Mouse (Mus musculus): ENCODE measurements around the gene Ak6.

Gene Ak6

GRCm38 (mm10) chr13:100650550-100651438 is at the start of gene Ak6, which contains the start of gene Rad17:
Ak6 (plus strand) TSS chr13:100650979.
Rad17 (minus strand) TSS chr13:100651051.
- in situ Hi-C loops (cut with MboI, MseI) = no loop called here

GRCm38 (mm10) chr13:100601034-100601433 is 49.7 kb upstream of the Ak6 start:
- in situ Hi-C loops (cut with MboI, MseI) = no loop called here

- in situ Hi-C loops (cut with MboI, MseI) = no loop called here
Measured at GRCm38 (mm10) chr13:100602239-100602902, 48.4 kb upstream of the Ak6 start.

GRCm38 (mm10) chr13:100603031-100603737 is 47.6 kb upstream of the Ak6 start:
- in situ Hi-C loops (cut with MboI, MseI) = no loop called here

- in situ Hi-C loops (cut with MboI, MseI) = no loop called here
Measured at GRCm38 (mm10) chr13:100603738-100604095, 47.1 kb upstream of the Ak6 start.

DNA sequence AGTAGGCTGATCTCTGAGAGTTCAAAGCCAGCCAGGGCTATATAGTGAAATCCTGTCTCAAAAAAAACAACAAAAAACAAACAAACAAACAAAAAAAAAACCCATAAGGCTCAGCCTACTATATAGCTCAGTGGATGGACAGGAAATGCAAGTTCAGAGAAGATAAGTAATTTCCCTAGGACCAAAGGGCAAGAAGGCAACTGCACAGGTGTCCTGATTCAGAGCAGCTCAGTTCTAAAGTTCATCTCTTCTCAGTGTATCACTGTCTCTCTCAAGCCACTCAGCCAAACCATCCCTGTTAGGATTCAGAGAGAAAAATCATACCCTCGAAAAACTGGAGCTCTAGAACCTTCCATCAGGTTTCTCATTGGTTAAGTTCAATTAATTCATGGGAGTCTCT is 44.9 kb upstream of the Ak6 start:
- in situ Hi-C loops (cut with MboI, MseI) = no loop called here

DNA sequence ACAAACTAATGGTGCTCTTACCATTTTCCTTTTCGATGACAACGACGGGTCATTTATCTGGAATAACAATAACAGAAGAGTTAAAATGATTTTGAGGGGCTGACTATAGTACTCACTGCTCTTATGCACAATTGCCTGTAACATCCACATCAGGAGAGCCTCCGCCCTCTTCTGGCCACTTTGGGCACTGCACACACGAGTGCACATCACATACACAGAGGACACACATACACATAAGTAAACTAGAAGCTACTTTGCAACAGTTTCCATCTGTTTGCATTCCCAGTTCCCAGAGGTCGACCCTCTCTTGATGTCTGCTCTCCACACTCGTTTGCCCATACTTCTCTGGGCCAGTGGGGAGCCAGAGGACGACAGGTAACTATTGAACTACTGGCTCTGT is 43.0 kb upstream of the Ak6 start:
- in situ Hi-C loops (cut with MboI, MseI) = no loop called here

- in situ Hi-C loops (cut with MboI, MseI) = no loop called here
Measured at GRCm38 (mm10) chr13:100611266-100611665, 39.5 kb upstream of the Ak6 start.

DNA sequence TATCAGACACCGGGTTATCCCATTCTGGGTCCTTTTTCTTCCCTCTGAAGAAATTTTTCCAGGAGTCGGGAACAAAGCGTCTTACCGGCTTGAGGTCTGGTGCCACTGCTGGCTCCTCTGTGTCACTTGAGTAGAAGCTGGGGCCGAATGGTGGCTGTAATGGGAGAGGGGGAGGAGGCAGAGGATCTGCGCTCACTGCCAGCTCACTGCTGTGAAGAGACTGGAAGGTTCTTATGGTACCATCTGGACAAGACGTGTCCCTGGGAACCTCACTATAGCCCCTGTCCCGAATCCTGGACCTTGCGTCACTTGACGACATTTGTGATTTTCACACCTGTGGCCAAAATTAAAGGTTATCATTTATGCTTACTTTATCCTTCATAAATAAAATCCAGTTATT is 38.5 kb upstream of the Ak6 start:
- in situ Hi-C loops (cut with MboI, MseI) = no loop called here

GRCm38 (mm10) chr13:100612903-100613302 is 37.9 kb upstream of the Ak6 start:
- in situ Hi-C loops (cut with MboI, MseI) = no loop called here

- in situ Hi-C loops (cut with MboI, MseI) = no loop called here
Measured at GRCm38 (mm10) chr13:100616181-100617087, 34.3 kb upstream of the Ak6 start, which contains the start of gene Marveld2. Marveld2 (minus strand) TSS chr13:100616971.

- in situ Hi-C loops (cut with MboI, MseI) = no loop called here
Measured at GRCm38 (mm10) chr13:100617583-100617982, 33.2 kb upstream of the Ak6 start.

DNA sequence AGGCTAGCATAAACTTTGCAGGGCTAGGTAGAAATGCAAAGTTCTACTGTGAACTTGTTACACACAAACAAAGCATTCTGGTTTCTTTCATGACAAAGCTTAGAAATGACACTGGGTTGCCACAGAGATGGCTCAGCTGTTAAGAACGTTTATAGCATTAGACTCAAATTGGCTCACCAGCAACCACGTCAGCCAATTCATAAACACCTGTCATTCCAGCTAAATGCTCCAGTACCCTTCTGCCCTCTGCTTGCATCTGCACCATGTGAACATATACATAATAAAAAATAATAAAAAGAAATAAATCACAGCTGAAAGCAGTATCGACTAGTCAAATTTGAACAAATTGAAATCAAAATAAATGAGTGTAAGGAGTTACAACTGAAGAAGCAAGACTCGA is 28.5 kb upstream of the Ak6 start:
- in situ Hi-C loops (cut with MboI, MseI) = no loop called here

GRCm38 (mm10) chr13:100634106-100634691 is 16.6 kb upstream of the Ak6 start:
- in situ Hi-C loops (cut with MboI, MseI) = loop anchor here (25.0 kb wide), 1 partner anchor 597 kb away; no protein-coding TSS in a partner anchor

GRCm38 (mm10) chr13:100642471-100643209 is 8.1 kb upstream of the Ak6 start:
- in situ Hi-C loops (cut with MboI, MseI) = loop anchor here (25.0 kb wide), 1 partner anchor 605 kb away; no protein-coding TSS in a partner anchor

DNA sequence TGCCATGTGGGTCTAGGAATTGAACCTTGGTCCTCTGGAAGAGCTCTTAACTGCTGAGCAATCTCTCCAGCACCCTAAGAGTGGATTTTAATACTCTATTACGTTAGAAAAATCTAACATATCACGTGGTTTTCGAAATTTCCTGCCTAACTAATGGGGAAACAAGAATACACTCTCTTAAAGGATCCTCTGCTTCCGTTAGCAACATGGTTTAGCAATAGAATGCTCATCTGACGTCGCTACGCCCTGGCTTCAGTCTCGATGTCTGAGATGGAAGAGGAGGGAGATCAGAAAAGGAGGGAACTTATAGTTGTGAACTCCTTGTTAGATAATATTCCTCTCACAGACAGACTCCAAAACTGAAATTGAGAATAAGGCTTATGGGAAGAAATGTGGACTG is 2.6 kb upstream of the Ak6 start:
- in situ Hi-C loops (cut with MboI, MseI) = loop anchor here (25.0 kb wide), 1 partner anchor 611 kb away; no protein-coding TSS in a partner anchor

- in situ Hi-C loops (cut with MboI, MseI) = no loop called here
Measured at GRCm38 (mm10) chr13:100651439-100652186, 834 bp downstream of the Ak6 start, which contains the start of gene Taf9. Taf9 (plus strand) TSS chr13:100651579.

- in situ Hi-C loops (cut with MboI, MseI) = no loop called here
Measured at GRCm38 (mm10) chr13:100658091-100658490, 7.3 kb downstream of the Ak6 start.

- in situ Hi-C loops (cut with MboI, MseI) = no loop called here
Measured at GRCm38 (mm10) chr13:100659864-100660456, 9.2 kb downstream of the Ak6 start.
